Mouse (Mus musculus): ENCODE data around the gene Map3k20. TPM values are rescaled to one million over a fixed set of nuclear protein-coding genes. Genes with fewer than 3 reads are reported as not detected.

Gene Map3k20
- total RNA-seq, 2 experiments from 2014 or later = 9.8 to 10.8 TPM

DNA sequence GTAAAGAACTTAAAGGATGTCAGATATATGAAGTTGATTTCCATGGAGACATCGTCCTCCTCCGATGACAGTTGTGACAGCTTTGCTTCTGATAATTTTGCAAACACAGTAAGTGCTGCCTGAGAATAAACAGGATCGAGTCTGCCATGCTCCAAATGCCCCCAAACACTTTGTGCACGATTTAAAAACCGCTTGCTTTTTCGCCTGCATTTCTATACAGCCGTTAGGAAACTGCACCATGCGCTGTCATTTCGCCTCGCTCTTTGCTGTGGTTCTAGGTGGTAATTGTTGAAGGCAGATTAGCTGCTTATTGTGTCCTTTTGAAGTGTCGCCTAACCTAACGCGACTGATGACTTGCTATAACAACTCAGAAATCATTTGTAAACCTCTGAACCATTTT is 193.5 kb downstream of the Map3k20 start:
- Histone ChIP-seq H3K27ac (no peak overlapping the region), H3K4me3 (no peak overlapping the region)
- no peak for TF ChIP-seq CTCF (IDR thresholded peaks at IDR 0.05)
- intact Hi-C loops (cut with DNase I) = loop anchor here (5.0 kb wide), 1 partner anchor 798 kb away; no protein-coding TSS in a partner anchor
- DNase-seq (ENCODE audit: extremely low spot score in 1 of 2, low spot score in 2 of 2) = no peak

DNA sequence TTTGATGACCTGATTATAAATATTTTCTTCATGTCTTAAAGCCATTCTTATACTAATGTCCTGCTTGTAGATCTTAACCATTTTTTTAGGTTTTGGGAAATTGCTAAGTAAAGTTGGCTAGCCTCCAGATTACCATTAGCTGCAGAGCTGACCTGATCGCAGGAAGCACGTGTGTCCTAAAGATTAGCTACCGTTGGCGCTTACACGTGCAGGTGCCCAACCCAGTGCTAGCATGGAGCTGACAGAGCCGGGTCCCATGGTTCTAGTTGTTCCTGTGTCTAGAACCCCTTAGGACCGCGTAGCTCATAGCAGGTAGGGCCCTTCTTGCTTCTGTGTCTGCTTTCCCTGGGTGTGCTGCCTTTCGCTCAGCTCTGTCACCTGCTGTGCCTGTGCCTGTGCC is 194.4 kb downstream of the Map3k20 start:
- intact Hi-C loops (cut with DNase I) = loop anchor here (5.0 kb wide), 1 partner anchor 797 kb away; no protein-coding TSS in a partner anchor
- no peak for DNase-seq (ENCODE audit: extremely low spot score in 1 of 2, low spot score in 2 of 2)
- H3K27ac ChIP-seq = no peak overlapping the region
- no peak for TF ChIP-seq CTCF (IDR thresholded peaks at IDR 0.05)
- no peak overlapping the region for H3K4me3 ChIP-seq

DNA sequence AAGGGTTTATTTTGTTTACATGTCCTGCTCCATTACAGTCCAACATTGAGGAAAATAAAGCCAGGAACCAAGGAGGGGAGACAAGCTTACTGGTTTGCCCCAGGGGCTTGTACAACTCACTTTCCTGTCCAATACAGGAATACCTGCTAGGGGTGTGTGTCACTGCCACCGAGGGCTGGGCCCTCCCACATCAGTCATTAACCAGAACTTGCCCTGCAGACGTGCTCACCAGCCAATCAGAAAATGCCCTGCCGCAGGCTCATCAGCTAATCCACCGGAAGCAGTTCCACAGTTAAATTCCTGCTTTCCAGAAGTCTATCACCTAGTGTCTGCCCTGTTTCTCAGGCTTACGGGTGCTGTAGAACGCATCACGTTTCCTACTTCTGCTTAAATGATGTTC is 206.2 kb downstream of the Map3k20 start:
- Histone ChIP-seq H3K27ac (no peak overlapping the region), H3K4me3 (no peak overlapping the region)
- no peak for TF ChIP-seq CTCF (IDR thresholded peaks at IDR 0.05)
- intact Hi-C loops (cut with DNase I) = no loop called here
- no peak for DNase-seq (ENCODE audit: extremely low spot score in 1 of 2, low spot score in 2 of 2)

Other genes with a start within 250 kb of the Map3k20 start
- 1 to 10 TPM; 4.3 to 4.4 TPM for gene Cdca7, start 190.5 kb downstream of the Map3k20 start, total RNA-seq (2021)